Mouse (Mus musculus): ENCODE measurements at regions not wholly inside any gene's neighbourhood (a gene's known extent, or its start where the extent isn't known, plus 50 kb on each side); places are given as distances from the start of the nearest gene placed in this dataset.

DNA sequence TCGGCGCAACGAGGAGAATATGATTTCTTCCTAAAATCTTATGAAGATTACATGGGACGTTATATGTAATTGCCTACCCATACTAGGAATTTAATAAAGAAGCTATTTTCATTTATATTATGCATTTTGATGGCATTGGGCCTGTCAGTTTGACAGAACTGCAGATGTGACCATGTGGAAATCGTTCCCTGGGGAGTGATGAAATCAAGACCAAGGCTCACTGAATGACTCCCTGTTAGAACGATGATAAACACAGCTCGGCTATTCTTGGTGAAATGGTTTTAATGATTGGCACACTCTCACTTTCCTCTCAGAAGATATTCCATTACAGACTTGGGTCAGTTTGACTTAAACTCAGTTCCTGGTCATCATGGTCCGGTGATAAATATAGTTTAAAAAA, 246.4 kb downstream of the Btg1 start:
- no peak for DNase-seq

DNA sequence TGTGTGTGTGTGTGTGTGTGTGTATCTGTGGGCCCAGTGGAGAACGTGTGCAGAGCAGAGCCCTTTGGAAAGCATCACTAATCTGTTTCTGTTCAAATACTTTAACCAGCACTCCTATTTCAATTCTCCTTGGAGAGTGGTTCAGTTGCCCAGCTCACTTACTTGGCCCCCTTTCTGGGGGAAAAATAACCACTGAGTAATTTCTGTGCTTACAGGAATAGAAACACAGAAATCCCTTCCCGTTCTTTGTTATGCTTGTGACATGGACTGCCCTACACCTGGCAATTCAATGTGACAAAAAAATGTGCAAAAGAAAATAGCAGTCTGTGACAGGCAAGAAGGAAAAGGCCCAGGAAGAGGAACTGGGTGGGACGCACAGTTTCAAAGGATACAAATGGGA, 249.7 kb downstream of the Btg1 start:
- no peak for DNase-seq

- no peak for DNase-seq
Measured at GRCm38 (mm10) chr10:96871559-96872160, 254.9 kb downstream of the Btg1 start.

DNA sequence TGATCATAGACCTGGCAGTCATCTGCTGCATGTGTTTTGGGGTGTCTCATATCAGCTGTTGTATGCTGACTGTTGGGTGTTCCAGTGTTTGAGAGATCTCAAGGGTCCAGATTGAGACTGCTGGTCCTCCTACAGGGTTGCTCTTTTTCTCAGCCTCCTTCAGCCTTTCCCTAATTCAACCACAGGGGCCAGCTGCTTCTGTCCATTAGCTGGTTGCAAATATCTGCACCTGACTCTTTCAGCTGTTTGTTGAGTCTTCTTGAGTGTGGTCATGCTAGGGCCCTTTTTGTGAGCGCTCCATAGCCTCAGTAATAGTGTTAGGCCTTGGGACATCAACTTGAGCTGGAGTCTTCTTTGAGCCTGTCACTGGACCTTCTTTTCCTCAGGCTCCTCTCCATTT, 257.8 kb downstream of the Btg1 start:
- no peak for DNase-seq

- DNase-seq, result no peak
Measured at GRCm38 (mm10) chr10:96875676-96876075, 258.9 kb downstream of the Btg1 start.

DNA sequence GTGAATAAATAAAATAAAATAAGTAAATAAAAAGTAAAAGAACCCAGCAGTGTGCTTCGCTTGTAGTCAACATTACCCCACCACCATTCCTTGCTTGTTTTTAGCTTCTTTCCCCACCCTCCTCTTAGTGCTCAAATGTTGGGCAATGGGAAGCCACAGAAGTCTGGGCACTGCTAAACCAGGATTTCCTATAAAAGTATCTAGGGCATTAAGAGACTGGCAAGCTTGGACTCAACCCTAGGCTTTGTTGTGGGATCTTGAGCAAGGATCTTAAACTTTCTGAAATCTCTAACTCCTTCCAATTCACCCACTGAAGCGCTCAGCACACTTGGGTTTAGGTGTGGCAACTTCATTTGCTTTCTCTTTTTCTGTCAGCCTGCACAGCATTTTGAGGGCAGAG, 262.6 kb downstream of the Btg1 start:
- DNase-seq, result no peak

DNA sequence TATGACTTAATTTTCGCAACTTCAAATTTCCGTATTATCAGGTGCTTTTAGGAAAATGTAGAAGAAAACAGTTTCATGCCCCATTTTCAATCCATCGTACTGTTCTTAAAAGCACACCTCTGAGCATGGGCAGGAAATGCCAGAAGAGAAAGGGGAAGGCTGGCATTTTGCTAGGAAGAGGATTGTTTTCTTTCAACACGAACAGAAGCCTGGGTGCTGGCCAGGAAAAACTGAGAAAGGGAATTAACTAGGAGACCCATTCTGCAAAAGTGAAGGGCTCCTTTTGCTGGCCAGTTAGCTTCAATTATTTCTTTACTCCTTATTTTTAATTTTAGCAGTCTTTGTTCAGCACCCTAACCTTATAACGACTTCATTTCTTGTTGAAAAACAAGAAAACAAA, 264.0 kb downstream of the Btg1 start:
- DNase-seq, result no peak

GRCm38 (mm10) chr10:96881212-96881611, 264.4 kb downstream of the Btg1 start:
- DNase-seq, result no peak

DNA sequence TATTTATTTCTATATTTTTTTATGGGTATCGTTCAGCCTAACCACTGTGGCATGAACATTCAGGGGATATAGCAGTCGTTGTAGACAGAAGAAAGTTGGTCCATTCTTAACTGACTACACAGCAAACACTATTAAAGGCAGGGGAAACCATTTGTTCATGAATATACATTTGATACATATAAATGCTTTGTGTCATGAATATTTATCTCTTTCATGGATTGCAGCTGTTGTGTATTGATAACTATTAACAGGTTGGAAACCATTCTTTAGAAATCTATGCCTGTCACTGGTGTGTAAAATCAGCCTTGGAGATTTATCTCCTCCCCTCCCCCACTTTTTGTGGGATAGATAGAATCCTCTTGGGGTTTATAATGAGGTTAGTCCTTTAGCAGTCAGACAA, 264.9 kb downstream of the Btg1 start:
- no peak for DNase-seq

GRCm38 (mm10) chr10:96901150-96901549, 284.3 kb downstream of the Btg1 start:
- DNase-seq, result no peak

GRCm38 (mm10) chr10:96905098-96905809, 288.4 kb downstream of the Btg1 start:
- DNase-seq, result no peak

DNA sequence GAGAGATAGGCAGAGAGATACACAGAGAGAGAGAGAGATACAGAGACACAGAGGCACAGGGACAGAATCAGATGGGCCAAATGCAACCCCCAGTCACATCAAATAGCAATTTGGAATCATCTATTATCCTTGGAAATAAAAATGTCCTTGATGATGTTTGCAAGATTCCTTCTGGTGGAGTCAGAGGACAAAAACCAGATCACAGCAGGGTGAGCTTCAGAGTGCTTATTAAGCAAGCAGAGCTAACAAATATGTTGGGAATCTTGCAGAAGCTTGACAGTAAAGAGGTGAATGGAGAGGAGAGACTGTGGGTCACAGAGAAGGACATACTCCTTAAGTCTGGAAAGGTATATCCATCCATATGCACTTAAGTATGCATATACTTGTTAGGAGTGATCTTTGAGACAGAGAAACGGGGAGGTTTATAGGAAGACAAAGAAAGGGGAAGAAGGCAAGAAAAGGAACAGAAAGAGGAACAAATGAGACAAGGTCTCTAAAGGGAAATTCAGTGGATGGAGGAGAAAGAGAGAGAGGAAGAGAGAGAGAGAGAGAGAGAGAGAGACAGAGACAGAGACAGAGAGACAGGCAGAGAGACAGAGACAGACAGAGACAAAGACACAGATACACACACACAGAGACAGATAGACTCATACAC, 293.0 kb downstream of the Btg1 start:
- DNase-seq, result no peak

GRCm38 (mm10) chr10:96921181-96921580, 304.4 kb downstream of the Btg1 start:
- DNase-seq, result no peak

DNA sequence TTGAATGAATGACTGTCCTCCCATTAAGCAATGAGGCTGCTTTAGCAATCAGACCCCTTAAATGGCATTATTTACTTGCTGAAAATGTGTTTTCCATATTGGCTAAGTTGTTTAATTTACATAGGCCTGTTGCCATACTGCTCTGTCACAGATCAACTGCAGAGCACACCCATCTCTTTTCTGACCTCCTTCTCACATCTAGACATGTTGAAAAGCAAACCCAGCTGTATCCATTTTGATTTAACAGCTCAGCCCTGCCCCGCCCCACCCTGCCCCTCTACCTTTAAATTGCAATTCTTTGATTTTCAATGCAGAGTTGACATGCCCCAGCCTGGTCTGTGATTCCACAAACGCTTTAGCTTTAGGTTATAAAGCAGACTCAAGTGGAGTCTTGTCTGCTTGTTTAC, 307.5 kb downstream of the Btg1 start:
- no peak for DNase-seq

DNA sequence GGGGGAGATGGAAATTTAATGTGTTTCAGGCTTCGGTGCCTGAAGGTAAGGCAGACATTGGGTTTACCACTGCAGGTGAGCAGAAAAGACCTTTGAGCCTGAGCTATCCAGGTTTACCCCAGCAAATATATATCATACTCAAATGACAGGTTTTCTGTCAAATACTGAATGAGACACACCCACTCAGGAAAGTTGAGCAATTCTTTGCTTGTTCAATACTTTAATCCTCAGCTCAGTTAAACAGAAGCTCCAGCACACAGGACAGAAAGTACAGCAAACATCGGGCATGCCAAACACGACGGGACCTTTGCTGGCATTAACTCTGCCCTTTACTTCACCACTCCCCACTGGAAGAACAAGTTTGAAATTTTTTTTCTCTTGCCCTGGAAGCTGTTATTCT, 307.9 kb downstream of the Btg1 start:
- DNase-seq, result no peak

DNA sequence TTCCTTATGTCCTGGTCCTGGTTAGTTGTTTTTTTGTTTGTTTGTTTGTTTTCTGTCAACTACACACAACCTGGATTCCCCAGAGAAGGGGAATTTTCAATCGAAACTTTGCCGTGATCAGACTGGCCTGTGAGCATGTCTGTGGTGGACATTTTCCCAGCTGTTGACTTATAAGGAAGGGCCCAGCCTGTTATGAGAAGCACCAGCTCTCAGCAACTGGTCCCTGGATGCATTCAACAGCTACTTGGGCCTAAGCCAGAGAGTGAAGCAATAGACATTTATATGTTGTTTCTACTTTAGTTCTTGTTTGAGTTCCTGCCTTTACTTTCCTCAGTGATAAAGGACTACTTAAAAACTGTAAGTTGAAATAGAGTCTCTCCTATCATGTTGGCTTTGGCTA, 309.0 kb downstream of the Btg1 start:
- DNase-seq, result no peak

- peak; percentile 43 for DNase-seq
Measured at GRCm38 (mm10) chr10:96934661-96935060, 317.9 kb downstream of the Btg1 start.

DNA sequence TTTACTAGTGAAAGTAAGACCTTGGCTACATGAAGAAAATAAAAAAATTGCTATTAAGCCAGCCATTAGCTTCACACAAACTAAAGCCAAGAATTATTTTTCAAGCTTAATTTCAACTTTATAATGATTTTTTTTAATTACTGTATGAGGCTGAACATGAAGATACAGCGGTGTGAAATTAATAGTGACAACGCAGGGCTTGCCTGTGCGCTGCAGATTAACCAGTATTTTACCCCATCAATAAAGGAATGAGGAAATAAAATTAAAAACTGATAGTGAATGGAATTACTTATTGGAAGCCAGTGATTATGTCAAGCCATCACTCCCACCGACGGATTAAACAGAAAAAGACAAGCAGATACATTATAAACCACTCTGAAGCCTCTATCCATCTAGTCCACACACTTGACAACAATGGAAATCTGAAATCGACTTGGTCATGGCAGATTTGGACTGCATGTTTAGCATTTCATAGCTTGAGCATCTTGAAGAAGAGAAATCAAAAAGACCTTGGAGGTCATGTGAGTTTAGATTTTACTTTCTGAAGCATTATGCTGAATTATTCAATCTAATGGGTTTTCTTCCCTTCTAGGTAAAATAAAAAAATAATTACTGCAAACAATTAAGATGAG, 324.2 kb downstream of the Btg1 start:
- DNase-seq, result no peak

- DNase-seq, result no peak
Measured at GRCm38 (mm10) chr10:96944229-96944628, 327.4 kb downstream of the Btg1 start.

GRCm38 (mm10) chr10:96947971-96948370, 331.2 kb downstream of the Btg1 start:
- no peak for DNase-seq

GRCm38 (mm10) chr10:96948871-96949270, 332.1 kb downstream of the Btg1 start:
- no peak for DNase-seq

GRCm38 (mm10) chr10:96955036-96955775, 338.4 kb downstream of the Btg1 start:
- no peak for DNase-seq

DNA sequence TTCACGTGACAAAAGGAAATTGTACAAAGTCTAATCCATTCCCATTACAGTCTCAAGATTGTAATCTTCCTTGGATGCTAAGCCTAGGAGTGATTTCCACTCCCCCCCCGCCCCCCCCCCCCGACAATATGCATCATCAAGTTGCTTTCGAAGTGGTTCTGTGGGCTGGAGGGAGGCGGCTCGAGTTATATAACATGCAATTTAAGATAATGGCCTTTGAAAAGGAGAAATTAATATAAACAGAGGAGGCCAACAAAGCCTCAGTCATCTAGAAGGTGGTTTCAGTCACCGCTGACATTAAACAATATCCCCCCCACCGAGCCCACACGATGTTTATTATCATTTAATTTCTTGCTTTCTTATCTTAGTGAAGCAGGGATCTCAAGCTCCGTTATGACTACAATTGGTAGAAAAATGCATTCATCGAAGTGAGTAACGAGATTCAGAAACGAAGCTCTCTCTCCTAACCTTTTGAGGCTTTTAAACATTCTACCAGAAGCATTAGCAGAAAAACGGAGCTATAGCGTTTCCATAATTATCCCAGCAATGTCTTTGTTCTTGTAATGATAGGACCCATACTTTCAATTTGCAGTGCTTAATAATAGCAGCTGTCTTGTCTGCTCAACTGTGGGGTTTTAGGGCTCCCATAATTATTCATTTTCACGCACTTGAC, 339.1 kb downstream of the Btg1 start:
- DNase-seq, result no peak
